Mouse (Mus musculus): ENCODE measurements at regions not wholly inside any gene's neighbourhood (a gene's known extent, or its start where the extent isn't known, plus 50 kb on each side); places are given as distances from the start of the nearest gene placed in this dataset.

GRCm38 (mm10) chr8:92077611-92078010 is 275.7 kb upstream of the Irx3 start:
- Histone ChIP-seq H3K36me3 (ENCODE audit: insufficient read depth, low read length) (no peaks in the 10 kb centered on the region), H3K4me2 (ENCODE audit: low read depth, low read length, poor library complexity, severe bottlenecking) (no peak overlapping the region), H3K9ac (replicated peaks; ENCODE audit: low read length, poor library complexity, severe bottlenecking) (no peak overlapping the region), H3K4me1 (ENCODE audit: insufficient read depth, low read length) (no peaks in the 10 kb centered on the region), H3K27ac (ENCODE audit: low read depth, low read length) (no peak overlapping the region), H3K4me3 (ENCODE audit: low read depth, low read length) (no peak overlapping the region), H3K27me3 (ENCODE audit: insufficient read depth, low read length) (no peaks in the 10 kb centered on the region), H3K9me3 (ENCODE audit: low read length) (no peaks in the 10 kb centered on the region)
- DNase-seq (ENCODE audit: low spot score) (no peak), ATAC-seq (ENCODE audit: low FRiP score) (no peak)
- TF ChIP-seq CTCF (IDR thresholded peaks at IDR 0.05), result no peak
- WGBS, result 56% methylated on average over 7 of the region's 7 CpGs

DNA sequence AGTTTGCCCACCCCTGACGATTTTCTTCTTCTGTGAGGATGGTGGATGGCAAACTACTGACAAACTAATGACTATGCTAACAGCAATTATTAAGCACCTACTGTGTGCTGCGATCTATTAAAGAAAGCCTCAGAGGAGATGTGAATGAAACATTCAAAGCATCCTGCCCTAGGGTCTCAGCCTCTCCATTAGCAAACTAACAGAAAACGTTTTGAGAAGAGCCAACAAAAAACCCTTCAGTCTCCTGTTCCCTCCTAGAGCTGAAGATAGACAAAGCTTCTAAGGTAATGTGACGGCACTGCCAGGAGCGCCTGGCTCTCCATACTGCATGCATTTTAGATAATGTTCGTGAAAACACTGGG is 270.4 kb upstream of the Irx3 start:
- DNase-seq (ENCODE audit: low spot score) (no peak), ATAC-seq (ENCODE audit: low FRiP score) (no peak)
- Histone ChIP-seq H3K27ac (ENCODE audit: low read depth, low read length) (no peak overlapping the region), H3K36me3 (ENCODE audit: insufficient read depth, low read length) (no peaks in the 10 kb centered on the region), H3K9ac (replicated peaks; ENCODE audit: low read length, poor library complexity, severe bottlenecking) (no peak overlapping the region), H3K27me3 (ENCODE audit: insufficient read depth, low read length) (peaks cover 6% of the 10 kb centered on the region; the same call in 1 of the 2 replicates), H3K9me3 (ENCODE audit: low read length) (no peaks in the 10 kb centered on the region), H3K4me1 (ENCODE audit: insufficient read depth, low read length) (0 out of 2 replicates have a peak, but pooled peaks cover 3% of the 10 kb centered on the region), H3K4me2 (ENCODE audit: low read depth, low read length, poor library complexity, severe bottlenecking) (no peak overlapping the region), H3K4me3 (ENCODE audit: low read depth, low read length) (no peak overlapping the region)
- TF ChIP-seq CTCF (IDR thresholded peaks at IDR 0.05), result no peak
- WGBS, result 18% methylated on average over 6 of the region's 6 CpGs

- no peak overlapping the region for H3K4me2 ChIP-seq (ENCODE audit: low read depth, low read length, poor library complexity, severe bottlenecking)
- H3K27me3 ChIP-seq (ENCODE audit: insufficient read depth, low read length), result peaks cover 6% of the 10 kb centered on the region; the same call in 1 of the 2 replicates
- no peaks in the 10 kb centered on the region for H3K36me3 ChIP-seq (ENCODE audit: insufficient read depth, low read length)
- TF ChIP-seq CTCF (IDR thresholded peaks at IDR 0.05), result no peak
- ATAC-seq (ENCODE audit: low FRiP score) (no peak), DNase-seq (ENCODE audit: low spot score) (peak; percentile 80)
- no peaks in the 10 kb centered on the region for H3K9me3 ChIP-seq (ENCODE audit: low read length)
- no peak overlapping the region for H3K4me3 ChIP-seq (ENCODE audit: low read depth, low read length)
- H3K4me1 ChIP-seq (ENCODE audit: insufficient read depth, low read length), result 0 out of 2 replicates have a peak, but pooled peaks cover 3% of the 10 kb centered on the region
- H3K27ac ChIP-seq (ENCODE audit: low read depth, low read length), result no peak overlapping the region
- no peak overlapping the region for H3K9ac ChIP-seq (replicated peaks; ENCODE audit: low read length, poor library complexity, severe bottlenecking)
- WGBS, result 35% methylated on average over 21 of the region's 21 CpGs
Measured at GRCm38 (mm10) chr8:92071305-92072253, 269.7 kb upstream of the Irx3 start.

DNA sequence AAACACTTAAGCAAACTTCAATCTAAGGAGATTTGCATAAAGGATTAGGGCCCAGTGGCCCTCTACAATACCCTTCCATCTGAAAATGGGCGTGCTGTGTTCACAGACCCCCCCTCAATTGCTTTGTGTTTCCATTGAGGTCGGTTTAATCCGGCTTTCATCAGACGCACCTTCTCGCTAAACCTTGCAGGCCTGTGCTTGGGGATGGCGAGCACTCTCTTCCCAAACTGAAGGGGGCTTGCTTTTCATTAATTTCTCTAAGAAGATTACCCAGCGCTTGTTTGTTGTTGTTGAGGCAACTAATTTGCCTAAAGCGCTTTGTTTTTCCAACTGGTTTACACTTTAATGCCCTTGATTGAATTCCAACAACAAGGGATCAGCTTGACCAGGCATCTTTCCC is 268.8 kb upstream of the Irx3 start:
- 36% methylated on average over 8 of the region's 8 CpGs for WGBS
- ATAC-seq (ENCODE audit: low FRiP score), result no peak
- 0 out of 2 replicates have a peak, but pooled peaks cover 3% of the 10 kb centered on the region for H3K4me1 ChIP-seq (ENCODE audit: insufficient read depth, low read length)
- no peak overlapping the region for H3K9ac ChIP-seq (replicated peaks; ENCODE audit: low read length, poor library complexity, severe bottlenecking)
- peaks cover 6% of the 10 kb centered on the region; the same call in 1 of the 2 replicates for H3K27me3 ChIP-seq (ENCODE audit: insufficient read depth, low read length)
- no peaks in the 10 kb centered on the region for H3K36me3 ChIP-seq (ENCODE audit: insufficient read depth, low read length)
- no peak overlapping the region for H3K4me2 ChIP-seq (ENCODE audit: low read depth, low read length, poor library complexity, severe bottlenecking)
- TF ChIP-seq CTCF (IDR thresholded peaks at IDR 0.05), result no peak
- no peaks in the 10 kb centered on the region for H3K9me3 ChIP-seq (ENCODE audit: low read length)
- no peak overlapping the region for H3K4me3 ChIP-seq (ENCODE audit: low read depth, low read length)
- H3K27ac ChIP-seq (ENCODE audit: low read depth, low read length), result no peak overlapping the region
- no peak for DNase-seq (ENCODE audit: low spot score)

DNA sequence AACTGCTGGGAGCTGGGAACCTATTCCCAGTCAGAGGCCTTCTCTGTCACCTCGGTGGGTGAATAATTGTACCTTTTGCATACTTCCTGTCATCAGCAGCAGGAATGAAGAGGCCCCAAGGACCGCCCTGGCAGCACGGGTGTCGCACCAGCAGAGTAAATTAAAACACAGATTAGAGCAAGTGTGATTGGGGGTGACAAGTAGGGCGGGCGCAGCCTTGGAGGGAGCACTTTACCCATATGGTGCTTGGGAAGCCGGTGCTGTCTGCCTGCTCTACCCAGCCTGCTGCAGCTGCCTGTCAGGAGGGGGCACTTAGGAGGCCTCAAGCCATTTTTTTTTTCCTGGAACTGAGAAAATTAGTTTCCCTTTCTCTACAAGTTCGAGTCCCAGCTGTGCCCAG is 264.6 kb upstream of the Irx3 start:
- Histone ChIP-seq H3K27me3 (ENCODE audit: insufficient read depth, low read length) (no peaks in the 10 kb centered on the region), H3K4me1 (ENCODE audit: insufficient read depth, low read length) (no peaks in the 10 kb centered on the region), H3K9ac (replicated peaks; ENCODE audit: low read length, poor library complexity, severe bottlenecking) (no peak overlapping the region), H3K4me2 (ENCODE audit: low read depth, low read length, poor library complexity, severe bottlenecking) (no peak overlapping the region), H3K27ac (ENCODE audit: low read depth, low read length) (no peak overlapping the region), H3K4me3 (ENCODE audit: low read depth, low read length) (no peak overlapping the region), H3K9me3 (ENCODE audit: low read length) (no peaks in the 10 kb centered on the region), H3K36me3 (ENCODE audit: insufficient read depth, low read length) (no peaks in the 10 kb centered on the region)
- TF ChIP-seq CTCF (IDR thresholded peaks at IDR 0.05), result no peak
- WGBS, result 44% methylated on average over 8 of the region's 8 CpGs
- no peak for ATAC-seq (ENCODE audit: low FRiP score)
- peak; percentile 54 for DNase-seq (ENCODE audit: low spot score)

DNA sequence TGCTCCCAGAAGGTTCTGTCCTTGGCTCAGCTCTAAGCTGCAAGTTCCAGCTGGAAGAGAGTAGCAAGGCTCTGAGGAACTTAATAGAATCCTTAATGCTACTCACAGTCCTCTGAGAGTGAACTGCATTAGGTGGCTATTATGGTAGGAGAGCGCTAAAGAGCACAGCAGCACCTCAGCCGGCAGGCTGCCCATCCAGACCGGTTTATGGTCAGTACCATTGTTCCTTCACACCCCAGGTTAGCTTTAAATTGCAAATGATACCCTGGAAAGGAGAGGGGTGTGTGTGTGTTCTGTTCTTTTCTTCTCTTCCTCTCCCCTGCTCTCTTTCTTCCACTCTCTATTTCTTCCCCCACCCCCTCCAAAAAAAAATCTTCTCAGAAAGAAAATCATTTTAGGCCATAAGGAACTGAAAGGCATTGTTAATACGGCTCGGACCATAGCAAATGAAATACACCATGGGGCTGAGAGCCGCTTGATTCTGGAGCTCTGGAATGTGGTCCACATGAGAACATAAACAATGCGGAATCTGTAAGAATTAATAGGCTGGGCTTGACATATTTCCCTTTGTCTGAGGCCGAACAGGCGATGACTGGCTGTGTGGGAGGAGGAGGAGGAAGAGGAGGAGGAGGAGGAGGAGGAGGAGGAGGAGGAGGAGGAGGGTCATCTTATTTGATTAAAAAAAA is 263.8 kb upstream of the Irx3 start:
- Histone ChIP-seq H3K27ac (ENCODE audit: low read depth, low read length) (no peak overlapping the region), H3K36me3 (ENCODE audit: insufficient read depth, low read length) (no peaks in the 10 kb centered on the region), H3K4me3 (ENCODE audit: low read depth, low read length) (no peak overlapping the region), H3K4me2 (ENCODE audit: low read depth, low read length, poor library complexity, severe bottlenecking) (no peak overlapping the region), H3K9ac (replicated peaks; ENCODE audit: low read length, poor library complexity, severe bottlenecking) (no peak overlapping the region), H3K27me3 (ENCODE audit: insufficient read depth, low read length) (no peaks in the 10 kb centered on the region), H3K9me3 (ENCODE audit: low read length) (no peaks in the 10 kb centered on the region), H3K4me1 (ENCODE audit: insufficient read depth, low read length) (no peaks in the 10 kb centered on the region)
- ATAC-seq (ENCODE audit: low FRiP score) (no peak), DNase-seq (ENCODE audit: low spot score) (no peak)
- 29% methylated on average over 8 of the region's 9 CpGs for WGBS
- TF ChIP-seq CTCF (IDR thresholded peaks at IDR 0.05), result no peak

All from midbrain, postnatal 0 days (tissue).